Mouse (Mus musculus) MEL (cell line): Measurements from ENCODE around the gene H2-T22.

Experiments used
- CTCF ChIP-seq, 3 experiments: IDR thresholded peaks in 2 of 3; conservative IDR thresholded peaks in 1 of 3; 2 replicates each; pipeline ENCODE4 v1.5.1; 2011 to 2012; ENCODE audit warnings: low read length in 3 of 3, low read depth in 2 of 3, mild to moderate bottlenecking in 2 of 3, improper control_type of control experiment in 1 of 3, inconsistent platforms in 1 of 3, mixed read lengths in 1 of 3, moderate library complexity in 1 of 3; ENCODE audit not compliant: control insufficient read depth in 1 of 3, insufficient read depth in 1 of 3, poor library complexity in 1 of 3, severe bottlenecking in 1 of 3
- ELF1 ChIP-seq: IDR thresholded peaks from 2 replicates; pipeline ENCODE4 v1.6.1; 2014; ENCODE audit warnings: low read depth, mild to moderate bottlenecking, inconsistent platforms, low read length, improper control_type of control experiment, moderate library complexity
- EP300 ChIP-seq, 2 experiments: IDR thresholded peaks; 2 replicates each; pipeline ENCODE4 v1.6.1; 2011; ENCODE audit warnings: improper control_type of control experiment in 2 of 2, low read length in 2 of 2, low read depth in 1 of 2, mild to moderate bottlenecking in 1 of 2
- GATA1 ChIP-seq: IDR thresholded peaks from 2 replicates; pipeline ENCODE4 v1.6.1; 2011; ENCODE audit warnings: low read depth, low read length, improper control_type of control experiment
- KAT2A ChIP-seq: conservative IDR thresholded peaks from 2 replicates; pipeline ENCODE4 v1.6.1; 2012; ENCODE audit warnings: low read depth, low read length, improper control_type of control experiment, inconsistent platforms
- MXI1 ChIP-seq: IDR thresholded peaks from 2 replicates; pipeline ENCODE4 v1.6.1; 2011; ENCODE audit warnings: mild to moderate bottlenecking, low read depth, low read length, improper control_type of control experiment
- MYB ChIP-seq: IDR thresholded peaks from 2 replicates; pipeline ENCODE4 v1.6.1; 2011; ENCODE audit warnings: mild to moderate bottlenecking, low read depth, low read length, improper control_type of control experiment
- NELFE ChIP-seq: IDR thresholded peaks from 2 replicates; pipeline ENCODE4 v1.6.1; 2011; ENCODE audit warnings: low read depth, low read length, improper control_type of control experiment
- POLR2AphosphoS5 ChIP-seq: IDR thresholded peaks from 2 replicates; pipeline ENCODE4 v1.6.1; 2012; ENCODE audit warnings: low read depth, borderline replicate concordance, mild to moderate bottlenecking, inconsistent platforms, low read length, moderate library complexity, mixed read lengths
- TAL1 ChIP-seq: IDR thresholded peaks from 2 replicates; pipeline ENCODE4 v1.6.1; 2012; ENCODE audit warnings: mild to moderate bottlenecking, inconsistent platforms, low read length, moderate library complexity, mixed read lengths
- TCF12 ChIP-seq: IDR thresholded peaks from 2 replicates; pipeline ENCODE4 v1.6.1; 2014; ENCODE audit warnings: low read depth, mild to moderate bottlenecking, inconsistent platforms, low read length, improper control_type of control experiment, moderate library complexity
- UBTF ChIP-seq: IDR thresholded peaks from 2 replicates; pipeline ENCODE4 v1.6.1; 2012; ENCODE audit warnings: low read depth, mild to moderate bottlenecking, inconsistent platforms, low read length, improper control_type of control experiment, moderate library complexity, borderline replicate concordance; ENCODE audit not compliant: insufficient read depth
- USF1 ChIP-seq: IDR thresholded peaks from 2 replicates; pipeline ENCODE4 v1.6.1; 2014; ENCODE audit warnings: low read depth, mild to moderate bottlenecking, inconsistent platforms, low read length, improper control_type of control experiment, moderate library complexity
- ZC3H11A ChIP-seq: IDR thresholded peaks from 2 replicates; pipeline ENCODE4 v1.6.1; 2012; ENCODE audit warnings: low read depth, mild to moderate bottlenecking, inconsistent platforms, low read length, improper control_type of control experiment

DNA sequence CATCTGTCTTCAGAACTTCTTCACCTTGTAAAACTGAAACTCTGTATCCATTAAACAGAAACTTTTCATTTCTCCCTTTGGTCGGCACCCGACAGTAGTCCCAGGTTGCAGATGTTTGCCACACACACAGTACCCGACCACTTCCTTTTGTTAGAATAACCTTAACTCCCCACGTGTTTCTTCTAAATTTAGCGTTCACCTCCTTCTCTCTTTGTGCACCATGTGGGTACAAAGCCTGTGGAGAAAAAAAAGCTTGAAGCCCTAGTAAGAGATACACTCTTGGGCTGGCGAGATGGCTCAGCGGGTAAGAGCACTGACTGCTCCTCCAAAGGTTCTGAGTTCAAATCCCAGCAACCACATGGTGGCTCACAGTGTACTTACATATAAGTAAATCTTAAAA is 43.2 kb downstream of the H2-T22 start:
- TF ChIP-seq KAT2A, result no peak
- no peak for TF ChIP-seq UBTF
- no peak for TF ChIP-seq TCF12
- TF ChIP-seq EP300 (IDR thresholded peaks at IDR 0.05; ENCODE audit: low read depth in 1 of 2, low read length in 2 of 2), result no peak
- no peak for TF ChIP-seq CTCF (IDR thresholded peaks at IDR 0.05 in 2 of 3, conservative IDR thresholded peaks at IDR 0.05 in 1 of 3; ENCODE audit: control insufficient read depth in 1 of 3, insufficient read depth in 1 of 3, low read depth in 2 of 3, low read length in 3 of 3, poor library complexity in 1 of 3, severe bottlenecking in 1 of 3)
- TF ChIP-seq ZC3H11A, result no peak
- peak; percentile 49; the same call in 1 of the 2 replicates for TF ChIP-seq USF1
- peak; percentile 88; the same call in 1 of the 2 replicates for TF ChIP-seq MXI1
- no peak for TF ChIP-seq MYB
- TF ChIP-seq ELF1, result no peak
- TF ChIP-seq POLR2AphosphoS5, result no peak
- TF ChIP-seq NELFE, result no peak
- TF ChIP-seq GATA1, result no peak
- no peak for TF ChIP-seq TAL1
